Mouse (Mus musculus) bone marrow, adult 2 months (tissue): Measurements from ENCODE around the gene Atg2a.
A peak's percentile ranks its signal among the peaks of the same experiment; 100 is the strongest.

ENCODE experiments used
- CTCF ChIP-seq: fragments of 200-500 bp; IDR thresholded peaks from 2 replicates; pipeline ENCODE4 v1.5.1; 2011; ENCODE audit warnings: low read length, control low read depth; ENCODE audit not compliant: control insufficient read depth, insufficient read depth
- POLR2A ChIP-seq: fragments of 200-500 bp; IDR thresholded peaks from 2 replicates; pipeline ENCODE4 v1.6.1; 2011; ENCODE audit warnings: low read depth, mild to moderate bottlenecking, control low read depth, low read length, borderline replicate concordance; ENCODE audit not compliant: control insufficient read depth

GRCm38 (mm10) chr19:6284502-6284901, 43.0 kb downstream of the Atg2a start:
- TF ChIP-seq POLR2A (peak; percentile 38; the same call in 1 of the 2 replicates), CTCF (no peak)
